Mouse (Mus musculus): ENCODE measurements around the gene Defb11. TPM values are rescaled to one million over a fixed set of nuclear protein-coding genes. Genes with fewer than 3 reads are reported as not detected.
"Not testable (repeated sequence)": the region's sequence is repeated elsewhere in the genome, so short reads cannot be mapped to it uniquely, and the experiment has no call there.

Defb11 gene
- polyA plus RNA-seq, 1 experiment from 2014 or later = not detected

GRCm38 (mm10) chr8:21915625-21916024 lies 9.4 kb upstream of the Defb11 start:
- WGBS = 66% methylated on average over 3 of the region's 3 CpGs
- Histone ChIP-seq H3K27me3 (ENCODE audit: insufficient read depth, low read length) (no peaks in the 10 kb centered on the region), H3K36me3 (ENCODE audit: insufficient read depth) (no peaks in the 10 kb centered on the region), H3K27ac (ENCODE audit: low read depth) (no peak overlapping the region), H3K4me2 (no peak overlapping the region), H3K4me3 (ENCODE audit: low read depth, low read length) (no peak overlapping the region), H3K9ac (no peak overlapping the region), H3K4me1 (ENCODE audit: insufficient read depth) (no peaks in the 10 kb centered on the region), H3K9me3 (ENCODE audit: low read depth, low read length) (no peaks in the 10 kb centered on the region)
- DNase-seq (no peak), ATAC-seq (ENCODE audit: insufficient read depth) (no peak)
- TF ChIP-seq CTCF (IDR thresholded peaks at IDR 0.05; ENCODE audit: low read depth) = no peak

- Histone ChIP-seq H3K27ac (ENCODE audit: low read depth) (no peak overlapping the region), H3K9me3 (ENCODE audit: low read depth, low read length) (no peaks in the 10 kb centered on the region), H3K9ac (no peak overlapping the region), H3K4me2 (no peak overlapping the region), H3K27me3 (ENCODE audit: insufficient read depth, low read length) (no peaks in the 10 kb centered on the region), H3K4me1 (ENCODE audit: insufficient read depth) (no peaks in the 10 kb centered on the region), H3K36me3 (ENCODE audit: insufficient read depth) (no peaks in the 10 kb centered on the region), H3K4me3 (ENCODE audit: low read depth, low read length) (no peak overlapping the region)
- ATAC-seq (ENCODE audit: insufficient read depth) (no peak), DNase-seq (no peak)
- 23% methylated on average over 2 of the region's 2 CpGs for WGBS
- TF ChIP-seq CTCF (IDR thresholded peaks at IDR 0.05; ENCODE audit: low read depth) = no peak
These were observed 6.3 kb upstream of the Defb11 start for GRCm38 (mm10) chr8:21912554-21912953.

GRCm38 (mm10) chr8:21911931-21912330 lies 5.7 kb upstream of the Defb11 start:
- no peaks in the 10 kb centered on the region for H3K4me1 ChIP-seq (ENCODE audit: insufficient read depth)
- no peaks in the 10 kb centered on the region for H3K9me3 ChIP-seq (ENCODE audit: low read depth, low read length)
- ATAC-seq (ENCODE audit: insufficient read depth) = no peak
- no peak overlapping the region for H3K4me2 ChIP-seq
- no peak overlapping the region for H3K9ac ChIP-seq
- no peak for TF ChIP-seq CTCF (IDR thresholded peaks at IDR 0.05; ENCODE audit: low read depth)
- no peak overlapping the region for H3K27ac ChIP-seq (ENCODE audit: low read depth)
- DNase-seq = no peak
- WGBS = 24% methylated on average over 1 of the region's 1 CpGs
- H3K36me3 ChIP-seq (ENCODE audit: insufficient read depth) = no peaks in the 10 kb centered on the region
- H3K4me3 ChIP-seq (ENCODE audit: low read depth, low read length) = no peak overlapping the region
- no peaks in the 10 kb centered on the region for H3K27me3 ChIP-seq (ENCODE audit: insufficient read depth, low read length)

- H3K27me3 ChIP-seq (ENCODE audit: insufficient read depth, low read length); H3K9ac ChIP-seq; H3K9me3 ChIP-seq (ENCODE audit: low read depth, low read length); ATAC-seq (ENCODE audit: insufficient read depth); H3K36me3 ChIP-seq (ENCODE audit: insufficient read depth); H3K4me3 ChIP-seq (ENCODE audit: low read depth, low read length); H3K4me1 ChIP-seq (ENCODE audit: insufficient read depth); H3K4me2 ChIP-seq; H3K27ac ChIP-seq (ENCODE audit: low read depth); DNase-seq: not testable (repeated sequence)
These were observed 20.9 kb downstream of the Defb11 start, which contains the start of gene Defb9 for GRCm38 (mm10) chr8:21885321-21885720. TSS of gene Defb9 (minus strand) at chr8:21885421.

GRCm38 (mm10) chr8:21858586-21858985 lies 47.6 kb downstream of the Defb11 start, which contains the start of gene Defb10:
TSS of gene Defb10 (plus strand) at chr8:21858901.
- H3K27ac ChIP-seq (ENCODE audit: low read depth); H3K4me1 ChIP-seq (ENCODE audit: insufficient read depth); H3K4me2 ChIP-seq; H3K36me3 ChIP-seq (ENCODE audit: insufficient read depth); DNase-seq; H3K9ac ChIP-seq; H3K9me3 ChIP-seq (ENCODE audit: low read depth, low read length); H3K27me3 ChIP-seq (ENCODE audit: insufficient read depth, low read length); ATAC-seq (ENCODE audit: insufficient read depth); H3K4me3 ChIP-seq (ENCODE audit: low read depth, low read length): not testable (repeated sequence)
- 46% methylated on average over 1 of the region's 1 CpGs for WGBS

Other genes starting within 250 kb of the Defb11 start
- not detected in 2 replicates for gene Defa34, start 240.6 kb downstream of the Defb11 start, polyA plus RNA-seq (2014; fragmentation: Nextera tagmentation; extraction: Ambion mirVana)
- gene AY761184, start 202.8 kb downstream of the Defb11 start, polyA plus RNA-seq (2014; fragmentation: Nextera tagmentation; extraction: Ambion mirVana) = not detected in 2 replicates
- not detected in 2 replicates for gene Defa24, start 171.9 kb downstream of the Defb11 start, polyA plus RNA-seq (2014; fragmentation: Nextera tagmentation; extraction: Ambion mirVana)
- not detected in 2 replicates for gene Defb50, start 82.9 kb downstream of the Defb11 start, polyA plus RNA-seq (2014; fragmentation: Nextera tagmentation; extraction: Ambion mirVana)
- gene Defb2, start 66.5 kb downstream of the Defb11 start, polyA plus RNA-seq (2014; fragmentation: Nextera tagmentation; extraction: Ambion mirVana) = not detected in 2 replicates
- gene Defb10, start 47.5 kb downstream of the Defb11 start, polyA plus RNA-seq (2014; fragmentation: Nextera tagmentation; extraction: Ambion mirVana) = not detected in 2 replicates
- gene Defb9, start 21.0 kb downstream of the Defb11 start, polyA plus RNA-seq (2014; fragmentation: Nextera tagmentation; extraction: Ambion mirVana) = not detected in 2 replicates
- not detected in 2 replicates for gene Defb15, start 26.3 kb upstream of the Defb11 start, polyA plus RNA-seq (2014; fragmentation: Nextera tagmentation; extraction: Ambion mirVana)
- not detected in 2 replicates for gene Defb35, start 31.9 kb upstream of the Defb11 start, polyA plus RNA-seq (2014; fragmentation: Nextera tagmentation; extraction: Ambion mirVana)
- not detected in 2 replicates for gene Defb13, start 40.4 kb upstream of the Defb11 start, polyA plus RNA-seq (2014; fragmentation: Nextera tagmentation; extraction: Ambion mirVana)
- gene Fam90a1a, start 52.3 kb upstream of the Defb11 start, polyA plus RNA-seq (2014; fragmentation: Nextera tagmentation; extraction: Ambion mirVana) = not detected in 2 replicates
- gene Ccdc70, start 63.4 kb upstream of the Defb11 start, polyA plus RNA-seq (2014; fragmentation: Nextera tagmentation; extraction: Ambion mirVana) = not detected in 2 replicates
- gene Atp7b, start 153.9 kb upstream of the Defb11 start, polyA plus RNA-seq (2014; fragmentation: Nextera tagmentation; extraction: Ambion mirVana) = 1.9 and 2.2 TPM in 2 replicates
- 27.6 and 34.4 TPM in 2 replicates for gene Alg11, start 154.3 kb upstream of the Defb11 start, polyA plus RNA-seq (2014; fragmentation: Nextera tagmentation; extraction: Ambion mirVana)
- gene Nek5, start 218.6 kb upstream of the Defb11 start, polyA plus RNA-seq (2014; fragmentation: Nextera tagmentation; extraction: Ambion mirVana) = 0.26 and 0.27 TPM in 2 replicates

Measured in lung, embryonic 14.5 days (tissue).